ENCODE assay signal across 8 mouse cellular contexts in genomic region chr1:118390266-118390660, GRCm38 (mm10). TPM values are rescaled to one million over a fixed set of nuclear protein-coding genes. Genes with fewer than 3 reads are reported as not detected.
A peak's percentile ranks its signal among the peaks of the same experiment; 100 is the strongest.
DNase-seq lines count a peak whose midpoint lies in the region; ATAC-seq and TF ChIP-seq lines count a peak whose summit lies in the region.

No protein-coding gene starts in this region.

- no peak for TF ChIP-seq POLR2A in testis, adult 2 months (IDR thresholded peaks at IDR 0.05; ENCODE audit: control insufficient read depth, low read depth, low read length)

- H3K4me2 ChIP-seq in liver, embryonic 11.5 days: peak overlapping the region; percentile 81

- H3K27ac ChIP-seq in testis, adult 2 months (ENCODE audit: control insufficient read depth, insufficient read depth, low read depth, low read length): no peak overlapping the region
- peak overlapping the region; percentile 87 for H3K27ac ChIP-seq in liver, embryonic 11.5 days (ENCODE audit: low read depth, low read length)

- no peaks in the 10 kb centered on the region for H3K27me3 ChIP-seq in testis, adult 2 months (ENCODE audit: control insufficient read depth, insufficient read depth, low read length)
- no peaks in the 10 kb centered on the region for H3K27me3 ChIP-seq in liver, embryonic 11.5 days (replicated peaks; ENCODE audit: control insufficient read depth, insufficient read depth, low read length)

- ATAC-seq in liver, embryonic 11.5 days (replicated peaks; ENCODE audit: low FRiP score): no peak

- no peaks in the 10 kb centered on the region for H3K36me3 ChIP-seq in testis, adult 2 months (ENCODE audit: control insufficient read depth, insufficient read depth, low read length)
- H3K36me3 ChIP-seq in liver, embryonic 11.5 days (ENCODE audit: control insufficient read depth, insufficient read depth, low read length): no peaks in the 10 kb centered on the region

- H3K9me3 ChIP-seq in liver, embryonic 11.5 days (ENCODE audit: control insufficient read depth, low read length): no peaks in the 10 kb centered on the region

- peak; percentile 24 for DNase-seq in cerebellum, adult 9-11 months
- no peak for DNase-seq in cerebellum, adult 9-10 months
- no peak for DNase-seq in testis, postnatal 14 days (ENCODE audit: low spot score)
- no peak for DNase-seq in liver, embryonic 11.5 days (ENCODE audit: low spot score)
- no peak for DNase-seq in frontal cortex, adult 2 months (ENCODE audit: extremely low spot score in 1 of 2, low spot score in 1 of 2)
- no peak for DNase-seq in layer of hippocampus, adult 9-10 months (ENCODE audit: low spot score)
- no peak for DNase-seq in kidney, postnatal 14 days

- H3K4me1 ChIP-seq in testis, adult 2 months (ENCODE audit: control insufficient read depth, insufficient read depth, low read length): peaks cover 5% of the 10 kb centered on the region; the same call in 1 of the 2 replicates
- H3K4me1 ChIP-seq in liver, embryonic 11.5 days (replicated peaks; ENCODE audit: control insufficient read depth, insufficient read depth, low read length): peaks cover 14% of the 10 kb centered on the region

- peak overlapping the region; percentile 91 for H3K4me3 ChIP-seq in testis, adult 2 months (ENCODE audit: control insufficient read depth, low read depth, low read length)
- peak overlapping the region; percentile 92 for H3K4me3 ChIP-seq in liver, embryonic 11.5 days (ENCODE audit: low read depth, low read length)

- WGBS in liver, embryonic 11.5 days: 23% methylated on average over 8 of the region's 8 CpGs

- peak overlapping the region; percentile 94 for H3K9ac ChIP-seq in liver, embryonic 11.5 days (ENCODE audit: low read depth, low read length)

- TF ChIP-seq CTCF in testis, adult 2 months (IDR thresholded peaks at IDR 0.05; ENCODE audit: control insufficient read depth, insufficient read depth, insufficient replicate concordance, low read depth, low read length): no peak

RNA-seq across cellular contexts. Expression of gene Clasp1, which starts 1.4 kb away (rescaled TPM):
- 32.6 and 33.1 TPM in 2 replicates for polyA plus RNA-seq in testis, adult 2 months (2012; rRNA removed)
- polyA plus RNA-seq in liver, embryonic 11.5 days (2014; fragmentation: Nextera tagmentation; extraction: Ambion mirVana): 40.6 and 41.1 TPM in 2 replicates
- polyA plus RNA-seq in frontal cortex, adult 2 months (2012; rRNA removed): 68.3 and 68.8 TPM in 2 replicates
